Mouse (Mus musculus) macrophage (primary cell): ENCODE results near the gene Noct. TPM values are rescaled to one million over a fixed set of nuclear protein-coding genes. Genes with fewer than 3 reads are reported as not detected.

Experiments used
- H3K27ac ChIP-seq: fragments of 350-480 bp; formaldehyde crosslinking; 2 replicates; pipeline ENCODE4 v1.9.0; 2021
- H3K36me3 ChIP-seq: fragments of 350-480 bp; formaldehyde crosslinking; 2 replicates; pipeline ENCODE4 v1.9.0; 2021; ENCODE audit errors: inconsistent target
- H3K4me3 ChIP-seq: fragments of 350-480 bp; formaldehyde crosslinking; 2 replicates; pipeline ENCODE4 v1.9.0; 2021; ENCODE audit errors: inconsistent target
- H3K79me2 ChIP-seq: fragments of 350-480 bp; formaldehyde crosslinking; 2 replicates; pipeline ENCODE4 v1.9.0; 2021; ENCODE audit errors: inconsistent target
- WGBS: methylation state at CpG from one replicate; pipeline ENCODE4 v1.1.7; 2026; ENCODE audit warnings: inconsistent platforms; ENCODE audit not compliant: missing documents; 5-methylcytosine and 5-hydroxymethylcytosine counted together
- polyA plus RNA-seq: library from polyadenylated mRNA; stranded (reverse); fragments of 250-400 nt; gene quantifications from 3 replicates; pipeline ENCODE4 v1.2.4, GENCODE M21; 2018; ENCODE audit warnings: inconsistent platforms

Noct gene
- polyA plus RNA-seq, 1 experiment from 2014 or later: 7.7 TPM

- no peaks in the 10 kb centered on the region for H3K36me3 ChIP-seq
- no peak overlapping the region for H3K4me3 ChIP-seq
- peaks cover 89% of the 10 kb centered on the region for H3K79me2 ChIP-seq
- H3K27ac ChIP-seq: no peak overlapping the region
- 93% methylated on average over 5 of the region's 5 CpGs for WGBS
These were observed 6.6 kb downstream of the Noct start for GRCm38 (mm10) chr3:51230886-51231285.

GRCm38 (mm10) chr3:51231499-51231898 is 7.3 kb downstream of the Noct start:
- Histone ChIP-seq H3K36me3 (no peaks in the 10 kb centered on the region), H3K79me2 (peaks cover 87% of the 10 kb centered on the region), H3K27ac (no peak overlapping the region), H3K4me3 (no peak overlapping the region)
- 78% methylated on average over 3 of the region's 3 CpGs for WGBS

- Histone ChIP-seq H3K27ac (no peak overlapping the region), H3K36me3 (no peaks in the 10 kb centered on the region), H3K79me2 (peaks cover 89% of the 10 kb centered on the region), H3K4me3 (no peak overlapping the region)
- 84% methylated on average over 3 of the region's 3 CpGs for WGBS
These were observed 8.1 kb downstream of the Noct start for GRCm38 (mm10) chr3:51232205-51232910.

- WGBS: 95% methylated on average over 5 of the region's 5 CpGs
- H3K79me2 ChIP-seq: peaks cover 85% of the 10 kb centered on the region
- no peak overlapping the region for H3K27ac ChIP-seq
- no peak overlapping the region for H3K4me3 ChIP-seq
- H3K36me3 ChIP-seq: no peaks in the 10 kb centered on the region
These were observed 9.2 kb downstream of the Noct start for GRCm38 (mm10) chr3:51233474-51233873.

GRCm38 (mm10) chr3:51233918-51234751 is 9.9 kb downstream of the Noct start:
- Histone ChIP-seq H3K36me3 (no peaks in the 10 kb centered on the region), H3K27ac (no peak overlapping the region), H3K4me3 (no peak overlapping the region), H3K79me2 (peaks cover 78% of the 10 kb centered on the region)
- WGBS: 61% methylated on average over 13 of the region's 13 CpGs

- H3K27ac ChIP-seq: no peak overlapping the region
- H3K4me3 ChIP-seq: no peak overlapping the region
- H3K79me2 ChIP-seq: peaks cover 74% of the 10 kb centered on the region
- H3K36me3 ChIP-seq: no peaks in the 10 kb centered on the region
- 74% methylated on average over 5 of the region's 5 CpGs for WGBS
These were observed 10.5 kb downstream of the Noct start for GRCm38 (mm10) chr3:51234752-51235055.

GRCm38 (mm10) chr3:51238515-51238914 is 14.3 kb downstream of the Noct start:
- H3K4me3 ChIP-seq: no peak overlapping the region
- no peaks in the 10 kb centered on the region for H3K36me3 ChIP-seq
- peaks cover 38% of the 10 kb centered on the region for H3K79me2 ChIP-seq
- 10% methylated on average over 7 of the region's 7 CpGs for WGBS
- H3K27ac ChIP-seq: no peak overlapping the region

- Histone ChIP-seq H3K4me3 (no peak overlapping the region), H3K79me2 (peaks cover 30% of the 10 kb centered on the region), H3K27ac (no peak overlapping the region), H3K36me3 (no peaks in the 10 kb centered on the region)
- WGBS: 96% methylated on average over 3 of the region's 3 CpGs
These were observed 15.3 kb downstream of the Noct start for GRCm38 (mm10) chr3:51239541-51239940.

GRCm38 (mm10) chr3:51247704-51248103 is 23.5 kb downstream of the Noct start:
- no peak overlapping the region for H3K27ac ChIP-seq
- H3K4me3 ChIP-seq: no peak overlapping the region
- H3K36me3 ChIP-seq: peaks cover 9% of the 10 kb centered on the region; the same call in 1 of the 2 replicates
- no peaks in the 10 kb centered on the region for H3K79me2 ChIP-seq
- WGBS: 96% methylated on average over 16 of the region's 16 CpGs

- 96% methylated on average over 6 of the region's 6 CpGs for WGBS
- Histone ChIP-seq H3K79me2 (no peaks in the 10 kb centered on the region), H3K4me3 (no peak overlapping the region), H3K36me3 (peaks cover 18% of the 10 kb centered on the region; the same call in 1 of the 2 replicates), H3K27ac (no peak overlapping the region)
These were observed 24.4 kb downstream of the Noct start for GRCm38 (mm10) chr3:51248600-51248999.

GRCm38 (mm10) chr3:51249460-51249859 is 25.2 kb downstream of the Noct start:
- H3K36me3 ChIP-seq: peaks cover 26% of the 10 kb centered on the region; the same call in 1 of the 2 replicates

GRCm38 (mm10) chr3:51249866-51250265 is 25.6 kb downstream of the Noct start:
- 97% methylated on average over 13 of the region's 13 CpGs for WGBS
- H3K36me3 ChIP-seq: peaks cover 30% of the 10 kb centered on the region; the same call in 1 of the 2 replicates
- no peak overlapping the region for H3K4me3 ChIP-seq
- H3K79me2 ChIP-seq: no peaks in the 10 kb centered on the region
- no peak overlapping the region for H3K27ac ChIP-seq

More at GRCm38 (mm10) chr3:51249460-51249859, 25.2 kb downstream of the Noct start:
- H3K27ac ChIP-seq: no peak overlapping the region
- no peak overlapping the region for H3K4me3 ChIP-seq
- no peaks in the 10 kb centered on the region for H3K79me2 ChIP-seq
- WGBS: 92% methylated on average over 11 of the region's 11 CpGs

GRCm38 (mm10) chr3:51251057-51251456 is 26.8 kb downstream of the Noct start:
- no peak overlapping the region for H3K27ac ChIP-seq
- peaks cover 37% of the 10 kb centered on the region for H3K36me3 ChIP-seq
- H3K4me3 ChIP-seq: no peak overlapping the region
- H3K79me2 ChIP-seq: no peaks in the 10 kb centered on the region
- WGBS: 96% methylated on average over 5 of the region's 5 CpGs

GRCm38 (mm10) chr3:51252223-51252622 is 28.0 kb downstream of the Noct start:
- H3K79me2 ChIP-seq: peaks cover 5% of the 10 kb centered on the region; the same call in 1 of the 2 replicates
- no peak overlapping the region for H3K27ac ChIP-seq
- 90% methylated on average over 1 of the region's 1 CpGs for WGBS
- H3K4me3 ChIP-seq: no peak overlapping the region
- peaks cover 49% of the 10 kb centered on the region for H3K36me3 ChIP-seq
